Mouse (Mus musculus) urinary bladder, postnatal 4 days (tissue): ENCODE measurements around the gene Ndufa10.

Experiments used
- DNase-seq, 2 experiments: peaks; one replicate each; pipeline ENCODE4 v3.0.0; 2021 to 2022; ENCODE audit warnings: low spot score in 2 of 2

Ndufa10 gene

GRCm38 (mm10) chr1:92431420-92431819 lies 42.2 kb downstream of the Ndufa10 start:
- no peak for DNase-seq

GRCm38 (mm10) chr1:92430991-92431390 lies 42.7 kb downstream of the Ndufa10 start:
- no peak for DNase-seq

- no peak for DNase-seq
These were observed 48.9 kb downstream of the Ndufa10 start for GRCm38 (mm10) chr1:92424714-92425113.

- no peak for DNase-seq
These were observed 68.5 kb downstream of the Ndufa10 start for GRCm38 (mm10) chr1:92405131-92405530.

- no peak for DNase-seq
These were observed 73.1 kb downstream of the Ndufa10 start for GRCm38 (mm10) chr1:92400556-92400955.

GRCm38 (mm10) chr1:92398601-92399000 lies 75.1 kb downstream of the Ndufa10 start:
- no peak for DNase-seq

GRCm38 (mm10) chr1:92397511-92398051 lies 76.1 kb downstream of the Ndufa10 start:
- DNase-seq: no peak

GRCm38 (mm10) chr1:92394279-92394678 lies 79.4 kb downstream of the Ndufa10 start:
- DNase-seq: no peak

GRCm38 (mm10) chr1:92393166-92393565 lies 80.5 kb downstream of the Ndufa10 start:
- DNase-seq: no peak
